8 mouse cellular contexts compared by ENCODE assay signal in the genomic region with DNA sequence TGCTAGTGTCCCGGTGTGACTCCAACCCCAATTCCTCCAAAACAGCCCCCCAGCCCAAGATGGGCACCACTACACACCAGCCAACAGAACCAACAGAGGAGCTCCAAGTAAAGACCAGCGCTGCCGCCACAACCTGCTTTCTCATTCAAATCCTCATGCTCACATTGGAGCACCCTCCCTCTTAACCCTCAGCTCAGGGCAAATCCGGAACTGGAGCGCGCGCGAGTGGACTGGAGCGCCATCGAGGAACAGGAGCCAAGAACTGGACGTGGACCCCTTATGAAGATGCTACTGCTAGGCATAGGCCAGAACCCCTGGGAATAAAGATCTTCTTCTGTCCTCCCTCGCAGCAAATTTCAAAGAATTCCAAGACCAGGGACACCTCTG. TPM values are rescaled to one million over a fixed set of nuclear protein-coding genes. Genes with fewer than 3 reads are reported as not detected.
DNase-seq lines count a peak whose midpoint lies in the region; ATAC-seq and TF ChIP-seq lines count a peak whose summit lies in the region.

A gene (minus strand): TSS at position 164 of the 387 bp plus-strand sequence.

- peak within 1 kb of the TSS; percentile 58 for H3K9ac ChIP-seq in kidney, embryonic 15.5 days
- H3K9ac ChIP-seq in liver, postnatal 0 days (replicated peaks): peak within 1 kb of the TSS; percentile 23; the same call in 1 of the 2 replicates
- H3K9ac ChIP-seq in neural tube, embryonic 13.5 days: peak within 1 kb of the TSS; percentile 87

- no peak for TF ChIP-seq POLR2A in spleen, adult 2 months (IDR thresholded peaks at IDR 0.05; ENCODE audit: low read depth, low read length)

- no peak for TF ChIP-seq CTCF in spleen, adult 2 months (IDR thresholded peaks at IDR 0.05; ENCODE audit: extremely low read depth, insufficient read depth, insufficient read length, insufficient replicate concordance)
- no peak for TF ChIP-seq CTCF in liver, postnatal 0 days (IDR thresholded peaks at IDR 0.05; ENCODE audit: low read depth)

- peak within 1 kb of the TSS; percentile 37 for H3K4me3 ChIP-seq in spleen, adult 2 months (ENCODE audit: extremely low read depth, insufficient read depth, insufficient read length)
- H3K4me3 ChIP-seq in kidney, embryonic 15.5 days (replicated peaks): peak within 1 kb of the TSS; percentile 59
- peak within 1 kb of the TSS; percentile 54 for H3K4me3 ChIP-seq in liver, postnatal 0 days (ENCODE audit: low read depth, low read length)
- peak within 1 kb of the TSS; percentile 84 for H3K4me3 ChIP-seq in neural tube, embryonic 13.5 days

- peak in 1 of 2 experiments; percentile 3 for DNase-seq in spleen, adult 2 months (ENCODE audit: low read depth in 1 of 2, low spot score in 2 of 2)
- DNase-seq in spleen, adult 12 weeks (ENCODE audit: low spot score): no peak
- DNase-seq in cerebellum, postnatal 25 days: peak; percentile 47 to 72
- DNase-seq in liver, postnatal 0 days: peak; percentile 39
- DNase-seq in urinary bladder, postnatal 36 days (ENCODE audit: low spot score in 2 of 2): peak; percentile 13 to 18

- ATAC-seq in granulocyte monocyte progenitor cell, adult 5-6 weeks (replicated peaks; ENCODE audit: poor library complexity, severe bottlenecking): peak; percentile 91
- ATAC-seq in kidney, embryonic 15.5 days (replicated peaks; ENCODE audit: low FRiP score): peak; percentile 77
- ATAC-seq in liver, postnatal 0 days: peak; percentile 75
- peak; percentile 84 for ATAC-seq in neural tube, embryonic 13.5 days (ENCODE audit: low read depth)

- H3K27me3 ChIP-seq in spleen, adult 2 months (ENCODE audit: control insufficient read depth, insufficient read depth, low read length): peaks cover 9% of the 10 kb centered on the region
- H3K27me3 ChIP-seq in kidney, embryonic 15.5 days: no peaks in the 10 kb centered on the region
- H3K27me3 ChIP-seq in liver, postnatal 0 days (ENCODE audit: insufficient read depth, low read length): peaks cover 9% of the 10 kb centered on the region
- no peaks in the 10 kb centered on the region for H3K27me3 ChIP-seq in neural tube, embryonic 13.5 days

- H3K4me1 ChIP-seq in spleen, adult 2 months (ENCODE audit: control insufficient read depth, insufficient read depth, insufficient read length): no peaks in the 10 kb centered on the region
- peaks cover 43% of the 10 kb centered on the region for H3K4me1 ChIP-seq in kidney, embryonic 15.5 days
- H3K4me1 ChIP-seq in liver, postnatal 0 days (ENCODE audit: insufficient read depth): peaks cover 6% of the 10 kb centered on the region
- peaks cover 40% of the 10 kb centered on the region for H3K4me1 ChIP-seq in neural tube, embryonic 13.5 days (replicated peaks)

- peak within 1 kb of the TSS; percentile 88 for H3K4me2 ChIP-seq in kidney, embryonic 15.5 days
- peak within 1 kb of the TSS; percentile 94 for H3K4me2 ChIP-seq in liver, postnatal 0 days (ENCODE audit: low read depth, low read length)
- H3K4me2 ChIP-seq in neural tube, embryonic 13.5 days: peak within 1 kb of the TSS; percentile 86

- no peak for TF ChIP-seq EP300 in liver, postnatal 0 days (IDR thresholded peaks at IDR 0.05; ENCODE audit: low read depth)

- H3K36me3 ChIP-seq in spleen, adult 2 months (ENCODE audit: control insufficient read depth, insufficient read depth, low read length): no peaks in the 10 kb centered on the region
- no peaks in the 10 kb centered on the region for H3K36me3 ChIP-seq in kidney, embryonic 15.5 days
- no peaks in the 10 kb centered on the region for H3K36me3 ChIP-seq in liver, postnatal 0 days (replicated peaks; ENCODE audit: insufficient read depth, low read length)
- no peaks in the 10 kb centered on the region for H3K36me3 ChIP-seq in neural tube, embryonic 13.5 days

- H3K27ac ChIP-seq in spleen, adult 2 months (ENCODE audit: insufficient read depth, low read length): no peak within 1 kb of the TSS
- H3K27ac ChIP-seq in kidney, embryonic 15.5 days: peak within 1 kb of the TSS; percentile 89
- no peak within 1 kb of the TSS for H3K27ac ChIP-seq in liver, postnatal 0 days (ENCODE audit: low read depth)
- H3K27ac ChIP-seq in neural tube, embryonic 13.5 days (replicated peaks): peak within 1 kb of the TSS; percentile 93

- no peaks in the 10 kb centered on the region for H3K9me3 ChIP-seq in kidney, embryonic 15.5 days (replicated peaks)
- H3K9me3 ChIP-seq in liver, postnatal 0 days (ENCODE audit: low read length): no peaks in the 10 kb centered on the region
- no peaks in the 10 kb centered on the region for H3K9me3 ChIP-seq in neural tube, embryonic 13.5 days

- WGBS in spleen, adult 2 months: 2% methylated on average over 12 of the region's 12 CpGs
- WGBS in kidney, embryonic 15.5 days: under 1% methylated on average over 12 of the region's 12 CpGs
- WGBS in liver, postnatal 0 days (ENCODE audit: insufficient replicate concordance): under 1% methylated on average over 12 of the region's 12 CpGs
- under 1% methylated on average over 12 of the region's 12 CpGs for WGBS in neural tube, embryonic 13.5 days

RNA-seq across cellular contexts. Expression of the gene that starts here (rescaled TPM):
- polyA plus RNA-seq in spleen, adult 2 months (2012; rRNA removed): 0.02 TPM in 1 of 2 replicates, not detected in the other
- 0.38 TPM in 1 of 2 replicates, not detected in the other for total RNA-seq in granulocyte monocyte progenitor cell, adult 5-6 weeks (2014; fragmentation: Nextera tagmentation)
- 0.22 TPM in 1 of 2 replicates, not detected in the other for total RNA-seq in granulocyte monocyte progenitor cell, adult 5-6 weeks (2017)
- 10.3 and 11.3 TPM in 2 replicates for polyA plus RNA-seq in kidney, embryonic 15.5 days (2015; fragmentation: Nextera tagmentation; extraction: Ambion mirVana)
- polyA plus RNA-seq in liver, postnatal 0 days (2015; fragmentation: Nextera tagmentation; extraction: Ambion mirVana): 0.04 and 0.05 TPM in 2 replicates
- 10.2 and 10.7 TPM in 2 replicates for polyA plus RNA-seq in neural tube, embryonic 13.5 days (2015; fragmentation: Nextera tagmentation; extraction: Ambion mirVana)

Comparison
In these comparisons a context has a peak if more than half of its experiments do, and no peak if none do; other contexts are left out.
1. RNA of the gene that starts here (polyA plus RNA-seq): 10.2 to 10.7 TPM in neural tube, embryonic 13.5 days and 10.3 to 11.3 TPM in kidney, embryonic 15.5 days; 0.04 to 0.05 TPM in liver, postnatal 0 days and 0.02 TPM in spleen, adult 2 months; every median in the first group is over 10 times any median in the second.
2. Peak in ATAC-seq in granulocyte monocyte progenitor cell, adult 5-6 weeks; RNA of the gene not detected or under 1 TPM.
3. Peak in DNase-seq, ATAC-seq, H3K4me3 ChIP-seq, H3K9ac ChIP-seq and H3K4me2 ChIP-seq in liver, postnatal 0 days; RNA of the gene not detected or under 1 TPM.
4. H3K27ac ChIP-seq: peak in kidney, embryonic 15.5 days (single experiment) and neural tube, embryonic 13.5 days (single experiment); none in spleen, adult 2 months (single experiment) and liver, postnatal 0 days (single experiment).
5. H3K9ac ChIP-seq: peak in every context shown above with its lines; median percentile 87 in neural tube, embryonic 13.5 days; 58 in kidney, embryonic 15.5 days; 23 in liver, postnatal 0 days.
6. Peak in every context shown above with its lines, with median percentiles within 50 percentile points of each other: H3K4me3 ChIP-seq, ATAC-seq and H3K4me2 ChIP-seq.